Mouse (Mus musculus) kidney, adult 2 months (tissue): ENCODE measurements around the gene Ifna16. TPM values are rescaled to one million over a fixed set of nuclear protein-coding genes. Genes with fewer than 3 reads are reported as not detected.

Experiments used
- DNase-seq: peaks from one replicate; pipeline ENCODE4 v3.0.0; 2021
- H3K27ac ChIP-seq: fragments of 200-500 bp; 2 replicates; pipeline ENCODE4 v1.5.1; 2012; ENCODE audit warnings: low read depth, low read length, control low read depth, inconsistent platforms; ENCODE audit not compliant: insufficient read depth
- H3K27me3 ChIP-seq: fragments of 200-500 bp; replicated peaks from 2 replicates; pipeline ENCODE4 v1.6.1; 2012; ENCODE audit warnings: mild to moderate bottlenecking, moderate library complexity, low read length, inconsistent platforms; ENCODE audit not compliant: control insufficient read depth, insufficient read depth
- H3K36me3 ChIP-seq: fragments of 200-500 bp; 2 replicates; pipeline ENCODE4 v1.6.1; 2012; ENCODE audit warnings: mild to moderate bottlenecking, moderate library complexity, low read length, inconsistent platforms; ENCODE audit not compliant: control insufficient read depth, insufficient read depth
- H3K4me1 ChIP-seq: fragments of 200-500 bp; 2 replicates; pipeline ENCODE4 v1.6.1; 2011; ENCODE audit warnings: low read length; ENCODE audit not compliant: control insufficient read depth, insufficient read depth
- H3K4me3 ChIP-seq: fragments of 200-500 bp; 2 replicates; pipeline ENCODE4 v1.5.1; 2011; ENCODE audit warnings: mild to moderate bottlenecking, low read depth, low read length, control low read depth; ENCODE audit not compliant: insufficient read depth
- CTCF ChIP-seq: fragments of 200-500 bp; conservative IDR thresholded peaks from 2 replicates; pipeline ENCODE4 v1.5.1; 2011; ENCODE audit warnings: low read depth, mild to moderate bottlenecking, control low read depth, low read length, moderate library complexity, mixed read lengths; ENCODE audit not compliant: insufficient read depth, insufficient read length
- POLR2A ChIP-seq: fragments of 200-500 bp; IDR thresholded peaks from one replicate; pipeline ENCODE4 v1.6.1; 2011; ENCODE audit warnings: low read depth, low read length, control low read depth
- WGBS: fragments of 180-500 bp; shearing (Covaris S2); methylation state at CpG from one replicate; pipeline ENCODE4 v1.1.7; 2018; 5-methylcytosine and 5-hydroxymethylcytosine counted together
- polyA plus RNA-seq: library from polyadenylated mRNA; depleted of rRNA; stranded (reverse); fragments of >200 nt; gene quantifications from 2 replicates; pipeline ENCODE4 v1.2.3, GENCODE M21; 2012

Gene Ifna16
- polyA plus RNA-seq, 1 experiment = not detected

- no peak overlapping the region for H3K27ac ChIP-seq
- no peak overlapping the region for H3K4me3 ChIP-seq
- no peak for DNase-seq
- peaks cover 8% of the 10 kb centered on the region; the same call in 1 of the 2 replicates for H3K4me1 ChIP-seq
- no peaks in the 10 kb centered on the region for H3K27me3 ChIP-seq
- no peaks in the 10 kb centered on the region for H3K36me3 ChIP-seq
- 80% methylated on average over 2 of the region's 2 CpGs for WGBS
- TF ChIP-seq POLR2A (no peak), CTCF (no peak)
Observed at GRCm38 (mm10) chr4:88693392-88693791, 16.7 kb upstream of the Ifna16 start.

- 62% methylated on average over 1 of the region's 1 CpGs for WGBS
- Histone ChIP-seq H3K4me3 (no peak overlapping the region), H3K27ac (no peak overlapping the region), H3K27me3 (no peaks in the 10 kb centered on the region), H3K4me1 (peaks cover 5% of the 10 kb centered on the region; the same call in 1 of the 2 replicates), H3K36me3 (no peaks in the 10 kb centered on the region)
- no peak for TF ChIP-seq POLR2A
- no peak for TF ChIP-seq CTCF
- DNase-seq = no peak
Observed at GRCm38 (mm10) chr4:88692537-88692936, 15.8 kb upstream of the Ifna16 start.

- no peak for DNase-seq
- TF ChIP-seq CTCF = no peak
- TF ChIP-seq POLR2A = no peak
- no peaks in the 10 kb centered on the region for H3K27me3 ChIP-seq
- no peaks in the 10 kb centered on the region for H3K36me3 ChIP-seq
- H3K4me1 ChIP-seq = no peaks in the 10 kb centered on the region
- no peak within 1 kb of the TSS for H3K27ac ChIP-seq
- no peak within 1 kb of the TSS for H3K4me3 ChIP-seq
- 66% methylated on average over 2 of the region's 2 CpGs for WGBS
Observed at GRCm38 (mm10) chr4:88691259-88691658, 14.5 kb upstream of the Ifna16 start, which contains the start of gene Ifnab. Ifnab (minus strand) TSS chr4:88691359.

- H3K4me1 ChIP-seq = no peaks in the 10 kb centered on the region
- no peak within 1 kb of the TSS for H3K27ac ChIP-seq
- H3K36me3 ChIP-seq = no peaks in the 10 kb centered on the region
- TF ChIP-seq POLR2A = no peak
- no peak for TF ChIP-seq CTCF
- no peak for DNase-seq
- WGBS = 91% methylated on average over 1 of the region's 1 CpGs
- no peak within 1 kb of the TSS for H3K4me3 ChIP-seq
- H3K27me3 ChIP-seq = no peaks in the 10 kb centered on the region
Observed at GRCm38 (mm10) chr4:88683812-88684211, 7.1 kb upstream of the Ifna16 start, which contains the start of gene Ifna2. Ifna2 (minus strand) TSS chr4:88683912.

- no peaks in the 10 kb centered on the region for H3K27me3 ChIP-seq
- no peaks in the 10 kb centered on the region for H3K36me3 ChIP-seq
- no peak for TF ChIP-seq POLR2A
- TF ChIP-seq CTCF = no peak
- no peak overlapping the region for H3K27ac ChIP-seq
- no peak overlapping the region for H3K4me3 ChIP-seq
- whole genome bisulfite sequencing = 57% methylated on average over 3 of the region's 3 CpGs
- DNase-seq = no peak
- no peaks in the 10 kb centered on the region for H3K4me1 ChIP-seq
Observed at GRCm38 (mm10) chr4:88681353-88681752, 4.6 kb upstream of the Ifna16 start.

- H3K27ac ChIP-seq = no peak overlapping the region
- TF ChIP-seq CTCF (no peak), POLR2A (no peak)
- no peaks in the 10 kb centered on the region for H3K27me3 ChIP-seq
- DNase-seq = peak; percentile 25
- H3K36me3 ChIP-seq = no peaks in the 10 kb centered on the region
- H3K4me3 ChIP-seq = no peak overlapping the region
- H3K4me1 ChIP-seq = no peaks in the 10 kb centered on the region
- WGBS = 40% methylated on average over 8 of the region's 8 CpGs
Observed at GRCm38 (mm10) chr4:88680362-88680761, 3.6 kb upstream of the Ifna16 start.

- no peak overlapping the region for H3K27ac ChIP-seq
- H3K36me3 ChIP-seq = no peaks in the 10 kb centered on the region
- DNase-seq = peak; percentile 21
- H3K27me3 ChIP-seq = no peaks in the 10 kb centered on the region
- WGBS = 30% methylated on average over 1 of the region's 1 CpGs
- H3K4me3 ChIP-seq = no peak overlapping the region
- no peaks in the 10 kb centered on the region for H3K4me1 ChIP-seq
- TF ChIP-seq CTCF (no peak), POLR2A (no peak)
Observed at GRCm38 (mm10) chr4:88655461-88655860, 21.3 kb downstream of the Ifna16 start.
